Mouse (Mus musculus) kidney, adult 2 months (tissue): ENCODE measurements around the gene Epha8.

ENCODE experiments used
- CTCF ChIP-seq: fragments of 200-500 bp; conservative IDR thresholded peaks from 2 replicates; pipeline ENCODE4 v1.5.1; 2011; ENCODE audit warnings: low read depth, mild to moderate bottlenecking, control low read depth, low read length, moderate library complexity, mixed read lengths; ENCODE audit not compliant: insufficient read depth, insufficient read length
- POLR2A ChIP-seq: fragments of 200-500 bp; IDR thresholded peaks from one replicate; pipeline ENCODE4 v1.6.1; 2011; ENCODE audit warnings: low read depth, low read length, control low read depth

GRCm38 (mm10) chr4:136954562-136954961 is 2.1 kb downstream of the Epha8 start:
- TF ChIP-seq CTCF (no peak), POLR2A (no peak)
